In the genomic region with DNA sequence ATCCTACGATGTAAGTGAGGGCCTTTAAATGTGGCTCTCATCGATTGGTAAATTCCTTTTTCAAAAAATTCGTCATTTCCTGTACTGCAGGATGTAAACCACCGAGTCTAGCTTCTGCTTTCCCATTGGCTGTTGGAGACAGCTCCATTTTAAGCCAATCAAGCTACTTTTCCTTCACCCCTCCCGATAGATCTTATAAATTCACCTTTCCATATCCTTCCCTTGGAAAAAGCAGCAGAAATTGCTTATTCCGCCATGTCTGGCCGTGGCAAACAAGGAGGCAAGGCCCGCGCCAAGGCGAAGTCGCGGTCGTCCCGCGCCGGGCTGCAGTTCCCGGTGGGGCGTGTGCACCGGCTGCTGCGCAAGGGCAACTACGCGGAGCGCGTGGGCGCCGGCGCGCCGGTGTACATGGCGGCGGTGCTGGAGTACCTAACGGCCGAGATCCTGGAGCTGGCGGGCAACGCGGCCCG, we compare ENCODE assay signal across 8 mouse cellular contexts. TPM values are rescaled to one million over a fixed set of nuclear protein-coding genes. Genes with fewer than 3 reads are reported as not detected.
A peak's percentile ranks its signal among the peaks of the same experiment; 100 is the strongest.
DNase-seq lines count a peak whose midpoint lies in the region; ATAC-seq lines count a peak whose summit lies in the region.

Bola1 (minus strand) TSS at position 49 of the 470 bp plus-strand sequence.
Hist2h2ab (plus strand) TSS at position 205 of the 470 bp plus-strand sequence.

- under 1% methylated on average over 37 of the region's 37 CpGs for WGBS in heart, embryonic 12.5 days
- WGBS in kidney, embryonic 16.5 days, result under 1% methylated on average over 36 of the region's 37 CpGs

- no peaks in the 10 kb centered on the region for H3K36me3 ChIP-seq in heart, embryonic 12.5 days
- H3K36me3 ChIP-seq in kidney, embryonic 16.5 days (ENCODE audit: insufficient read depth, low read length), result no peaks in the 10 kb centered on the region

- peak within 1 kb of the TSS; percentile 90 for H3K4me2 ChIP-seq in heart, embryonic 12.5 days
- H3K4me2 ChIP-seq in kidney, embryonic 16.5 days (replicated peaks; ENCODE audit: low read depth, low read length), result peak within 1 kb of the TSS; percentile 77

- peak within 1 kb of the TSS; percentile 90 for H3K9ac ChIP-seq in heart, embryonic 12.5 days
- H3K9ac ChIP-seq in kidney, embryonic 16.5 days (replicated peaks; ENCODE audit: low read length), result peak within 1 kb of the TSS; percentile 89

- peak within 1 kb of the TSS; percentile 79 for H3K4me3 ChIP-seq in heart, embryonic 12.5 days
- peak within 1 kb of the TSS; percentile 72 for H3K4me3 ChIP-seq in kidney, embryonic 16.5 days (ENCODE audit: low read length)

- peak within 1 kb of the TSS; percentile 100 for H3K27ac ChIP-seq in heart, embryonic 12.5 days (ENCODE audit: poor library complexity, severe bottlenecking)
- H3K27ac ChIP-seq in kidney, embryonic 16.5 days (ENCODE audit: low read length), result peak within 1 kb of the TSS; percentile 100

- no peaks in the 10 kb centered on the region for H3K9me3 ChIP-seq in heart, embryonic 12.5 days (replicated peaks)
- no peaks in the 10 kb centered on the region for H3K9me3 ChIP-seq in kidney, embryonic 16.5 days (ENCODE audit: low read length)

- H3K27me3 ChIP-seq in heart, embryonic 12.5 days (replicated peaks), result no peaks in the 10 kb centered on the region
- 0 out of 2 replicates have a peak, but pooled peaks cover 1% of the 10 kb centered on the region for H3K27me3 ChIP-seq in kidney, embryonic 16.5 days (ENCODE audit: insufficient read depth, low read length)

- peak; percentile 92 for DNase-seq in CD4-positive helper T cell, adult 2 months (ENCODE audit: low read depth, low spot score)
- peak; percentile 88 for DNase-seq in brain, embryonic 18.5 days (ENCODE audit: low read depth, low spot score)
- peak; percentile 78 for DNase-seq in liver
- peak; percentile 79 to 89 for DNase-seq in spleen, postnatal 4 days (ENCODE audit: low spot score in 2 of 2)

- H3K4me1 ChIP-seq in heart, embryonic 12.5 days (replicated peaks), result peaks cover 31% of the 10 kb centered on the region
- peaks cover 37% of the 10 kb centered on the region for H3K4me1 ChIP-seq in kidney, embryonic 16.5 days (ENCODE audit: insufficient read depth, low read length)

- peak; percentile 62 for ATAC-seq in erythroid progenitor cell, adult 5-6 weeks (replicated peaks; ENCODE audit: low FRiP score, poor library complexity, severe bottlenecking)
- ATAC-seq in heart, embryonic 12.5 days (ENCODE audit: insufficient number of reproducible peaks, low FRiP score), result peak; percentile 86
- ATAC-seq in kidney, embryonic 16.5 days (ENCODE audit: low FRiP score, low TSS enrichment), result peak; percentile 86
- peak; percentile 79 for ATAC-seq in monocyte, adult 5-6 weeks (replicated peaks; ENCODE audit: insufficient number of reproducible peaks, low FRiP score, low TSS enrichment, poor library complexity, severe bottlenecking)

RNA-seq across cellular contexts. Expression of gene Bola1, which starts in this region (rescaled TPM):
- total RNA-seq in erythroid progenitor cell, adult 5-6 weeks (2015; ENCODE audit: low replicate concordance), result 10.8 and 11.3 TPM in 2 replicates
- total RNA-seq in erythroid progenitor cell, adult 5-6 weeks (2017; ENCODE audit: low replicate concordance), result 4.9 and 15.5 TPM in 2 replicates
- polyA plus RNA-seq in heart, embryonic 12.5 days (2016; fragmentation: Nextera tagmentation; extraction: Ambion mirVana), result 44.4 and 45.6 TPM in 2 replicates
- 50.1 and 51.3 TPM in 2 replicates for polyA plus RNA-seq in kidney, embryonic 16.5 days (2015; fragmentation: Nextera tagmentation; extraction: Ambion mirVana)
- 3.9 to 8.1 TPM (median 6.9 TPM) in 3 replicates for total RNA-seq in monocyte, adult 5-6 weeks (2017)

RNA-seq across cellular contexts. Expression of gene Hist2h2ab, which starts in this region (rescaled TPM):
- 6.8 and 8.4 TPM in 2 replicates for total RNA-seq in erythroid progenitor cell, adult 5-6 weeks (2015; ENCODE audit: low replicate concordance)
- total RNA-seq in erythroid progenitor cell, adult 5-6 weeks (2017; ENCODE audit: low replicate concordance), result 256 and 561 TPM in 2 replicates
- polyA plus RNA-seq in heart, embryonic 12.5 days (2016; fragmentation: Nextera tagmentation; extraction: Ambion mirVana), result not detected in 2 replicates
- polyA plus RNA-seq in kidney, embryonic 16.5 days (2015; fragmentation: Nextera tagmentation; extraction: Ambion mirVana), result 0.87 TPM in 1 of 2 replicates, not detected in the other
- total RNA-seq in monocyte, adult 5-6 weeks (2017), result 11.5 to 28.2 TPM (median 14.2 TPM) in 3 replicates

Comparison
In these comparisons a context has a peak if more than half of its experiments do, and no peak if none do; other contexts are left out.
1. Peak in every context shown above with its lines: DNase-seq, ATAC-seq, H3K4me3 ChIP-seq and H3K27ac ChIP-seq.